Mouse (Mus musculus) cerebellum, adult 2 months (tissue): ENCODE measurements around the gene Cep57l1.

Experiments used
- CTCF ChIP-seq: fragments of 200-500 bp; IDR thresholded peaks from 2 replicates; pipeline ENCODE4 v1.5.1; 2011; ENCODE audit warnings: low read depth, mild to moderate bottlenecking, control low read depth, low read length, moderate library complexity, borderline replicate concordance; ENCODE audit not compliant: insufficient read depth
- POLR2A ChIP-seq: fragments of 200-500 bp; IDR thresholded peaks from 2 replicates; pipeline ENCODE4 v1.6.1; 2011; ENCODE audit warnings: low read length, control low read depth, borderline replicate concordance; ENCODE audit not compliant: insufficient read depth

GRCm38 (mm10) chr10:41740221-41740620 is 69.5 kb downstream of the Cep57l1 start:
- TF ChIP-seq CTCF = no peak
- TF ChIP-seq POLR2A = no peak
